Mouse (Mus musculus) right cerebral cortex, adult 2 months (tissue): ENCODE results near the gene Shank2.

Experiments used
- DNase-seq, 2 experiments: peaks; one replicate each; pipeline ENCODE4 v3.0.0; 2021 to 2022; ENCODE audit warnings: low spot score in 2 of 2

Gene Shank2

DNA sequence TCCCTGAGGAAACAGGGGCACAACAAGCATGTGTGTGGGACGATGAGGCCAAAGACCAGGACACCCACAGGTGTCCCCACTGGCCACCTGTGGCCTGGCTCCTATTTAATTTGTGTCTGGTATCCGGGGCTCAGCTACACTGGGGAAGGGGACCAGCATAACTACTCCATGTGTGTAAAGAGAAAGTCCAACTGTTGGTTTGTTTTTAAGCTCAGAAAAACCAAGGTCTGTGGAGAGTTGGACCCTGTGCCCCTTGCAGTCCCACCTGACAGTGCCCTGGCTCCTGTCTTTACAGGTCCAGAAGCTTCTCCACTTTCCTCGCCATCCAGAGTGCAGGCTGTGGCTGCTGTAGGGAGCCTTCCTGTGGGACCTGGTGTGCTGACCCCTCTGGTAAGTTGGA lies at the start of gene Shank2:
Gene Shank2 (plus strand): TSS at position 301 of the 400 bp plus-strand sequence.
- no peak for DNase-seq

DNA sequence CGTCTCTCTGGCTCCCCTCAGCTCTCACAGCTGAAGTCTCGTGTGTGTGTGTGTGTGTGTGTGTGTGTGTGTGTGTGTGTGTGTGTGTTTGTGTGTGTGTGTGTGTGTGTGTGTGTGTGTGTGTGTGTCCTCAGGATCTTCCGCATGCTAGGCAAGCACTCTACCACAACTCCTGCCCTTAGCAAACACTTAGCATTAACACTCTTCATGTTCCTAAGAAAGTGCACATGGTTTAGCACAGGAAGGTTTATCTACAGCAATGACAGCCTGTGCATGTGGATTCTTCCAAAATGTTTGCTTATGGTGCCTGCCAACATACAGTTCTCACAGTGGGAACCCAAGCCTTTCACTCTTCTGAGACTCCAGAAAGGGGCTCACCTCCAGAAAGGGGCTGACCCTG lies 49.6 kb upstream of the Shank2 start:
- no peak for DNase-seq

DNA sequence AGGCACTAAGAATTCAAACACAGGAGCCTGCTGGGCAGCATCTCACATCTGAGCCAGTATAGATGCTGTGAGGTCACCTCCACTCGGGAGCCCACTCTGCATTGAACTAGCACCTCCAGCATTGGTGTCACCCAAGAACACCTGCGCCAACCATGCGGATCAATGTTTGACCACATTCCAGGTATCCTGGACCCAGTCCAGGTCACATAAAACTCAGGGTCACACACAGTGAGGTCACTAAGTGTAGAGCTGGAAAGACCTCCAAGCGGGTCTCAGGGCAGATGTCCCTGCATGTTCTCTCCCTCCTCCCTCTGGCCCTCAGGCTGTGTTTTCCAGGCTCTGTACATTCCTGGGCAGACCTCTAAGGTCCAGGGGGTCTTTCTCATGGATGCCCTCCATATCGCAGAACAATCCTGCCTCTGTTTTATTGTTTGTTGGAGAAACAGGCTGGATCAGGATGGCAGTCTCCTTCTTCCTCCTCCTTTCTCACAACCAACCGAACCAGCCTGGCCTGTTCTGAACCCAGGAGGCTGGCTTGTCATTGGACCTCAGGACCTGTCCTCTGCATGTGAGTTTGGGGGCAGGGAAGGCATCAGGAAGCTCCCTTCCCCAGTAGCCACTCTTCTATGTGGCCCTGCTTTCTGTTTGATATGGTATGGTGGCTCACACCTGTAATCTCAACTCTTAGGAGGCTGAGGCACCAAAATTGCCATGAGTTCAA lies 45.0 kb upstream of the Shank2 start:
- DNase-seq, result no peak

DNA sequence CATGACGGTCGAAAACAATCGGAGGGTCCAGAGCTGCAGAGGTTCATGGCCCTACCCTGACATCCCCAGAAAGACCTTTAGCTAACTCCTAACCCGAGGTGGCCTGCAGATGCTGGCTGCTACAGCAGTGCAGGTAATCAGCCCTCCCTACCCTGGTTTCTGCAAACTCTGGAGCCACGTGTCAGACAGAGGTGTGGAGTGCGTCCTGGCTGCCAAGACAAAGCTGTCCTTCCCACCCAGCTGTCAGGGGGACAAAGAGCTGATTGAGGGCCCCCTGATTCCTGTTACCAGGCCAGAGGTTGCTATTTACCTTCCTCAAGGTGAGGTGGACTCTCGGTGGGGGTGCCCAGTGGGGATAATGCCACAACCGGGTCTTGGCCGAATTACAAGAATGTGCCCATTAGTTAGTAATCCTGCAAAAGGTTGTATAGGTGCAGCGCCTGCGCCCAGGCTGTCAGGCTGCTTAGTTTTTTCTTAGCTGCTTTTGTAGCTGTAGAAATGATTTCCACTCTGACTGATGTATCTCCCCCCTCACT lies 43.6 kb upstream of the Shank2 start:
- no peak for DNase-seq

DNA sequence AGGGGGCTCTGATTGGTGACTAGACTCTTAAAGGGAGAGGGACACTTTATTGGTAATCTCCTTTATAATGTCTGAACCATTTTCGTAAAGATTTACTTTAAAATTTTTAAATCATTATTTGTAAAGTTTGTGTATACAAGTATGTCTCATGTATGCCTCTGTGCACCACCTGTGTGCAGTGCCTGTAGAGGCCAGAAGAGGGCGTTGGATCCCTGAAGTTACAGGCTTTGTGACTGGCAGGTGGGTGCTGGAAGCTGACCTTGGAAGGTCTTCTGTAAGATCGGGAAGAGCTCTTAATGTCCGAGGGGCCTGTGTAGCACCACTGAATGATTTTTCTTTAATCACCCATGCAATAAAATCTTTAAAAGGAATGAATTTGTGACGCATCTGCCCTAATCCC lies 37.9 kb upstream of the Shank2 start:
- no peak for DNase-seq

DNA sequence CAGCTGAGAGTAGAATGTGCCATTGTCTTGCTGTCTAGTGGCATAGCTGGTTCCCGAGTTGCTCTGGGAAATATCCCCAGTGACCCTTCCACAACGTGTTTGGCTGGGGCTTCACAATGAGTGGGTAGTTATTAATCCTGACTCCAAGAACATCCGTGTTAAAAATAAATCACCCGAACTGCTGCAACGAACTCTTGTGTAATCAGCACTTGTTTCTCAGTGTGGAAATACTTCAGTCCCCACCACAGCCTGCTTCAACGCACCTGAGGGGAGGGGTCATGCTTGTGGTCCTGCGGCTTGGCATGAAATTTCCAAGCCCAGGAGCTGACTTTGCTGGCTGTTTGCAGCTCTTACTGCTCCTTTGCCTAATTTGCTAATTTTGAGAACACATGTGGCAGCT lies 35.1 kb upstream of the Shank2 start:
- DNase-seq, result no peak

DNA sequence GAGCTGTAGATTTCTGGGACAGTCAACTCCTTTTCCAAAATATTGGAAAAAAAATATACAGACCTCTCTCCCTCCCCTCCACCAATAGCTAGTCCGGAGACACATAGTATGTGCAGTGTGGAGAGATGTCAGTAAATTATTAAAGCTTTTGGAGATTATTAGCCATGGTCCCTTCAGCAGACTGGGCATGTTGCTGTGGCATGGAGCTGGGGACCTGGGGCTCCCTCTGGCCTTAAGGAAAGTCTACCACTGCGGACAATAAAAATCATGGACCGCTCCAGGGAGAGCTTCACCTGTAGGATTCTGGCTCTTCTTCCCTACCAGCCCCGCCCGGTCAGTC lies 24.3 kb upstream of the Shank2 start:
- no peak for DNase-seq

DNA sequence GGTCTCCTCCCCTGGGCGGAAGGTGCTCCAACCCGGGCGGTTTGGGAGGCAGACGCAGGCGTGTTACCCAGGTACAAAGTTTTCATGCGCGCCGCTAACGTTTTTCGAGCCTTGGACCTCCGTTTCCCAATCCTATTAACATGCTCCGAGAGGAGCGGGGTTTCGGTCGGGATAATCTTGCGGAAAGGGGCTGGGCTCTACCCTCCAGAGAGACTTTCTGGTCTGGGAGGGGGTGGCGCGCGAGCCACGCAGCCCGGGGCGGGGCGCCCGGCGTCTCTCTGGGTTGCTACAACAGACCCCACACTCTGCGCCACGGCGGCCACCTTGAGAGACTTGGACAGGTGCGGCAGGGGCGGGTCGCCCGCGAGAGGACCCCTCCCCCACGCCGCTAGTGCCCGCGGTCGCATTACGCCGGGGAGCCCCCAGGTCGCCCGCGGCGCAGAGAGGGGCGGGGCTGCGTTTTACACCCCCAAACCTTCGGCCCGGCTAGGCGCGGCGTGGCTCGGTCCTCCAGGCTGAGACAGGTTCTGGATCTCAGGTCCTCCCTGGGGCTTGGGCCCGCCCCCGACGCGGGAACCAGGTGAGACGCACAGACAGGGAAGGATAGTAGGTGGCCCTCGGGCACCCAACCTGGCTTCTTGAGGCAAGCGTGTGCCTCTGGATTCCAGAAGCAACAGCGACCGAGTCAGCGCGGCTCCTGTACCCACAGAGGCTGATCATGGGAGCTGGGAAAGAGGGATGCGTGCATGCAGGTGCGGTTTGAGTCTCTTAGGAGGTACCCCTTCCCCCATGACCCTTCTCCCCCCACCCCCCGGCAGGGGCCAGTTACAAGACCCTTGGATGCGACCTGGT lies 23.7 kb upstream of the Shank2 start:
- DNase-seq, result peak in 1 of 2 experiments; percentile 4

DNA sequence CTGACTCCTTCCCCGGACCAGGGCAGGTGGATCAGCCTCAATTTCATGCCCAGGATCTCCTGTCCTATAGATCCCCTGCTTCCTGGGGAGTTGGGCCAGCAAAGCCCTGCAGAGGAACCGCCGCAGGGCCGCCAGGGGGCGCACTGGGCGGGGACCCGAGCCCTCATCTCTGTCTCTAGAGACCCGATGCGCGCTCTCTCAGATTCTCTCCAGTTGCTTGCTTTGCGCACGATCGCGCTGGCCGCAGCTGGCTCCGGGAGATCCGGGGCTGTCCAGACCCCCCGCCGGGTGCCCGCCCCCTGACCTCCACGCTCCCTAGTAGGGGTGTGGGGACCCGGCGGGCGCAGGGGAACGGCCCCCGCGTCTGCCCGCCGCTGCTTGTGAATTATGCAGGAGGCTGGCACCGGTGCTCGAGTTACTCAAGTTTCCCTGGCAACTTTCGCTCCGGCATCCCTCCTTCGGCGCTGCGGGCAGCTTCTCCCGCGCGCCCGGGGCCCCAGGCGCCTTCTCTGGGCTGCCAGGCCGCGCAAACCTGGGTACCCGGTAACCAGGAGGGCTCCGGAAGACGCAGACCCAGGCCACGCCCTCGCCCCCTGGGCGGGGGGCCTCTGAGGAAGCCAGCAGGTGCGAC lies 22.9 kb upstream of the Shank2 start:
- peak; percentile 52 to 56 for DNase-seq

DNA sequence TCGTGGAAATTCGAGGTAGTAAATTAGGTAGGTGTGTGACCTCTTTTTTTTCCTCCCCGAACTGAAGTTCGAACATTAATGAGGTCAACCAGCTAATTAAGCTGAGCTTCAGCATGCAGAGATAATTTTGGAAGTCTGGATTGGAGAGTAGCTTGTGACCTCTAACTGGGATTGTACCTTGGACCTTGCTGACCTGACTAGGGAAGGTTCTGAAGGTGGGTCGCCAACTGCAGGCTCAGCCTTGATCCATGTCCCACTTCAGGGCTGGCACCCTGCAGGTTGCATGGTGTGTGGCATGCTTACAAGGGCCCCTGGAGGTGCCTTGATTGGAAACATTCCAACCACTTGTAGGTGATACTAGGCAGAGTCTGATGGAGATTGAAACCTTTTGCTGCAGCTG lies 21.7 kb upstream of the Shank2 start:
- no peak for DNase-seq

DNA sequence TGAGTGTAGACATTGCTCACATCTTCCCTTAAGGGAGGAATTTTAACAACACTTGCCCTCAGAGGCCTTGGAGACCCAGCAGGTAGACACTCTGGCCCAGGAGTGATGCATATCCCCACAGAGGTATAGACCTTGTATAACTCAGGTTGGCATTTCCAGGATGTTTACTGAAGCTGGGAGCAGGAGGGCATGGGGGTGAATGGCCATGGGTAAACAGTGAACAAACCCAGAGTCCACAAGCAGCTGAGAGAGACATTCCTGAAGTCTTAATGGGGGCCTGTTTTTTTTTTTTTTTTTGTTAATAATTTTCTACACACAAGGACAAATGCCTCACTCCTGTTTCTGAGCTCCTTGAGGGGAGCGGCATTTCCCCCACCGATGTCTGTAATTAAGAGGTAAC lies 15.4 kb upstream of the Shank2 start:
- no peak for DNase-seq

DNA sequence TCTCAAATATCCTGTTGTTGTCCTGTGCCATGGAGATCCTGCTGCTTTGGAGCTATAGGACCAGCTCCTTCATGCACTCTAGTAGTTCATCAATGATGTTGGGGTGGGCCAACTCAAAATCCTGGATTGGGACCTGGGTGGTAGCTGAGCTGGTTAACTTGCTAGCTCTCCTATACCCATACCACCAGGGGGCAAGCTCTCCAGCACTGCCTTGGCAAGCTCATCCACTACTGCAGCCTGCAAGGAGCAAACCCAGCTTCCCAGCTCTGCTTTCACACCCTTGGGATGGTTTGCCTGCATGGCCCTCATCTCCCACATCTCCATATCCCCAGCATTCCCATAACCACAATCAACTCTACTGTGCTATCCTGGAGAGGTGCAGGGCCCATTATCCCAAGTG lies 10.6 kb upstream of the Shank2 start:
- no peak for DNase-seq

DNA sequence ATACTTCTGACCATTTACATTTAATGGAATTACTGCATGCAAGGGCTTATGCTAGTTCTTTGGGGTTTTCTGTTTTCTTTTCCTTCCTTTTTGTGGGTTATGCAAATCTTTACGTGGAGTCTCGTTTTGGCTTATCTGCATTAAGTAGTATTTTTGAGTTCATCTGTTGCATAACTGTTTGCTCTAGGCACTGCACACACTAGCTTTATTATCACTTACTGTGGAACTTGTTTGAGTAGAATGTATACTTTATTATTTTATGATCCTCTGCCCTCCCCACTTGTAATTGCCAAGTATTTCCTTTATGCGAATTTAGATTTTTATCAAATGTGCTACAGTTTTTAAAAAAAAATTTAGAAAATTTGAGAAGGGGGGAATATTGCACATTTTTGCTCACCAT lies 2.7 kb upstream of the Shank2 start:
- DNase-seq, result no peak

DNA sequence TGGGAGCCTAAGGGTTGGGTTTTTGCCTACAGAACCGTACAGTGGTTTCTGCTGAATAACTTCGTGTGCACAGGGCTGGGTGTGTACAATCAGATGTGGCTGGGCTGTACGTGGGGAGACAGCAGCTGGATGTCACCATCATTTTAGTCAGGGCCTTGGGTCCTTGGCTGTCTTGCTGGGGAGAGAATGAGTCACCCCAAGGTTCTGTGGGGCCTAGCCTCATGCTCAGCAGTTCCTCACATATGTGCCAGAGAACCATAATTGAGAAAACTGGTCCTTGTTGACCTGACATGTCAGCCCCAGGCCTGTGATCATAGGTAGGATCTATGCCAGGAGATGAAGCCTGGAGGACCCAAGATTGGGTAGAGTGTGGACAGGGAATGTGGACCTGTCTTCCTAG lies 1.7 kb downstream of the Shank2 start:
- DNase-seq, result no peak

DNA sequence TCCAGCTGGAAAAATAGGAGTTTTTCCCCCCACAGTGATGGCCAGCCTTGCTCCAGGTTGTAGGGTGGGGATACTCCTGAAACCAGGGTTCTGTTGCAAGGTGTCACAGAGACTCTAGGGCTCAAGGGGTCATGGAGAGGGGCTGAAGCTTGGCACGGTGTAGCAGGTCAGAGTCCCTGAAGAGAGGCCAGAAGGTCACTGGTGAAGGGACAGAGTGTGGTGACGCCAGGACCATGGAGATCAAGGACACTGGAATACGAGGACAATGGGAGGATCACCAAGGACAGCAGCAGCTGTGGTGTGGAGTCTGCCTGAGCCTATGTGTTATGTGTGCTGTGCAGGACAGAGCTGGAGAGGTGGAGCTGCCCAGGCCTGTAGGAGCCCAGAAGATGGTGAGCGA lies 6.4 kb downstream of the Shank2 start:
- no peak for DNase-seq

DNA sequence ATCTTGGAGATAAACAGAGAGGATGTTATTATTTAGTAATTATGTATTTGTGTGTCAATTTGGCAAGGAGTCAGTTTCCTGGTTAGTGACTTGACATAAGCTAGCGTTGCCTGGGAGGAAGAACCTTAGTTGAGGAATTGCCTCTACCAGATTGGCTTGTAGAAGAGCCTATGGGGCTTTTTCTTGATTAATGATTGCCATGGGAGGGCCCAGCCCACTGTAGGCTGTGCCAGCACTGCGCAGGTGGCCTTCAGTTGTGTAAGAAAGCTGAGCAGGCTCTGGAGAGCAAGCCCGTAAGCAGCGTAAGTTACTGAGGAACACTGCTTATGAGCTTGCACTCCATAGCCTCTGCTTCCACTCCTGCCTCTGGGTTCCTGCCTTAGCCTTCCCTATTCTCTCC lies 7.3 kb downstream of the Shank2 start:
- DNase-seq, result peak in 1 of 2 experiments; percentile 4

DNA sequence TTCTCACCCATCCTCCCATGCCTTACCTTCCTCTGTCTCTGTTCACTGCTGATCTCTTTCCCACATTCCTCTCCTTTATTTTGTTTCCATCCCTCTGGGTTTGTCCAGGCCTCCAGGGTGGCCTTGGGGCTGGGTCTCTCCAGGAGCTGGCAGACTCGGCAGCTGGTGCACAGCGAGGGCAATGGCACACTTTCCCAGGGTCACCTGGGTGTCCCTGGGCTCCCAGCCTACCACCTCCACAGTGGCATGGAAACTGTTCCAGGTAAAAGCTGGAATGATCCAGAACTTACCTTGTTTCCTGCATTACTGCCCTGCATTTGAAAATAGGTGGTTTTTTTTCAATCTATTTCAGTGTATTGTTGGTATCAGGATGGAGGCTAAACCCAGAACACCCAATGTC lies 12.8 kb downstream of the Shank2 start:
- DNase-seq, result no peak

DNA sequence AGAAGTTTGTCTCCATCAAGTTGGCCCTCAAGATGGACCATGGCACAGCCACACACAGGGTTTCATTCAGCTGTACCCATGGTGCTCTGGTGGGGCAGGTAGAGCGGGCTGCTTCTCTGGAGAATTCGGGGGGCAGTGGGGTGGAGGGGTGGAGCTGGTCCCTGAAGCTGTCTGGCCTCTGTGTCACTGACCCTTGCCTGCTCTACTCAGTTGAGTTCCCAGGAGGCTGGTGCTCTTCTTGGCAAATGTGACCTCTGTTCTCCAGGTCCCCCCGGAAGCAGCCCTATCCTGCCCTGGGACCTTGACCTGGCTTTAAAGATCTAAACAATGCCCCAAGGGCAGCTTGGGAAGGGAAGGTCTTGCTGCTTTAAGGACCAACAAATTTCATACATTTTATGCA lies 20.1 kb downstream of the Shank2 start:
- DNase-seq, result no peak

DNA sequence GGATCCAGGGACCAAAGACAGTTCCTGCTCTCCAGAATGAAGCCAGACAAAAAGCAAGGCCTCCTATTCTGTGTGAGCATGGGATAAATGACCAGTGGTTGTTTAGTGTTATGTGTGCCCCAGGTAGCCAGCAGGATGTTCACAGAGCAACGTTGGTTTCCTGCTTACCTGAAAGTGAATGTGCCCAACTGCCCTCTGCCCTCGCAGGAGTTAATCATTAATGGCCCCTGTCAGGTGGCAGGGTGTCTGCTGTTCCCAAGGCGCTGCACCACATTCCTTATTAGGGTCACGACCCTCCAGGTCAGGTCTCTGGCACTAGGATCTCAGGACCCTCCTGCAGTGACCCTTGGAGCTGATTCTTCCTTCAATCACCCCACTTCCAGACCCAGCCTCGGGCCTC lies 21.0 kb downstream of the Shank2 start:
- no peak for DNase-seq

DNA sequence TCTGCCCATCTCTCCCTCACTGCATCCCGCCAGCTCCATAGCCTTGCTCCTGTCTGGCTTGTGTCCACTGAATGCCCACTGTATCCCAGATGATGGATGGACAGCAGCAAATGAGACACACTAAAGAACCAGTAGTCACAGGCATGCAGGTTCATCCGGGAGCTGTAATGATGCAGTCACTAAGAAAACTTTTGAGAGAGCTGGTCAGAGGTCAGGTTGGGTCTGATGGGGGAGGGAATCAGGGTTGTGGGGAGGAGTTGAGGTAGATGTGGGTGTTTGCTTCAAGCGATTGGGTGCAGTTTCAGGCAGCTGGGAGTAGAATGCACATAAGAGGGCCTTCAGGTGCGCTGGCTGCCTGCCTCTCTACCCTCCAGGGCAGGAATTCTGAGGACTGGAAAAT lies 21.8 kb downstream of the Shank2 start:
- no peak for DNase-seq

DNA sequence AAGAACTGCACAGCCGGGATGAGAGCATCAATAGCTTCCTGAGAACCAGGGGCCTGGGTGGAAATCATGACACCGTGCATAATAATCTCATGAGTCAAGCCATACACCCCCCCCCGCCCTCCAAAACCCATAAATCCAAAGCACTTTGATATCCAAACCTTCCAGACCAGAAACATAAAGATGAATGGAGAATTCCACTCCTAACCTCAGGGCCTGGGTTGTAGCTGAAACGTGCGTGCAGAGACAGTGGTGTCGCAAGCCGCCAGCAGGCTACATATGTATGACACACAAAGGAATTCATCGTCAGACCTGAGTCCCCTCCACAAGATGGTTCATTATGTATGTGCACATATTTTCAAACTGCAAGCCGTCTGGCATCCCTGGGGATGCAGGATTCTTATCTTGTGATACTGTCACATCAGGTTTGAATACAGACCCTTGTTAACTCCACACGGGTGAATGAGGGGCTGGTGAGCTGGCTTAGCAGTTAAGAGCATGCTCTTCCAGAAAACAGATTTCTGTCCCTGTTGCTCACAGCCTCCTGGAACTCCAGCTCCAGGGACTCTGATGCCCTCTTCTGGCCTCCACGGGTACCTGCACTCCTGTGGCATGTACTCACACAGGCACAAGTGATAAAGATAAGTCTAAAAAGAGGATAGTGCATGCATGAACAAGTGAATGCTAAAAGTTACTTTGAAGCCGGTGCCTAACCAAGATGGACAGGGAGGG lies 24.5 kb downstream of the Shank2 start:
- no peak for DNase-seq

DNA sequence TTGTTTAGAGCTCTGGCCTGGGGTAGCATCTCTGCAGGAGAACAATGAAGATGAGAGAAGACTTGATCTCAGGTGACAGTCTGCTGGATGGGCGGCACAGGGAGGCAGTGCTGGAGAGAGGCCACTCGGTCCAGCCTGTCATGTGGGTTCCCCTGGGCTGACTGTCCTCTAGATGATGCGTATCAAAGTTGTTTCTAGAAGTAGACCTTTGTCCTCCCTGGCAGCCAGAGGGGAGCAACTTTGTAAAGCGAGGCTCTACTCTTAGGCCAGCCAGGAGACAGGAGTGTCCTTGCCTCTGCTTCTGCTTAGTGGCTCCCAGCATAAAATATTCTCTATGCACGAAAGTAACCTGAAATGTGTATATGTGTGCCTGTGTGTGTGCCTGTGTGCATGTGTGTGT lies 27.5 kb downstream of the Shank2 start:
- DNase-seq, result no peak
